Mouse (Mus musculus) forebrain, embryonic 16.5 days (tissue): ENCODE results near the gene Fut1. TPM values are rescaled to one million over a fixed set of nuclear protein-coding genes. Genes with fewer than 3 reads are reported as not detected.

Source experiments
- ATAC-seq: fragments of 200-750 bp; cut with Nextera tagmentation; 2 replicates; pipeline ENCODE4 v1.8.0; 2017; ENCODE audit warnings: mild to moderate bottlenecking, moderate library complexity
- H3K27ac ChIP-seq: fragments of 300-500 bp; sonication (generic); 2 replicates; pipeline ENCODE4 v1.5.1; 2014; ENCODE audit warnings: low read length, control low read depth
- H3K27me3 ChIP-seq: fragments of 300-500 bp; sonication (generic); replicated peaks from 2 replicates; pipeline ENCODE4 v1.6.1; 2014; ENCODE audit warnings: low read length; ENCODE audit not compliant: control insufficient read depth, insufficient read depth
- H3K36me3 ChIP-seq: fragments of 300-500 bp; sonication (generic); 2 replicates; pipeline ENCODE4 v1.6.1; 2014; ENCODE audit not compliant: control insufficient read depth, insufficient read depth
- H3K4me1 ChIP-seq: fragments of 300-500 bp; sonication (generic); replicated peaks from 2 replicates; pipeline ENCODE4 v1.6.1; 2014; ENCODE audit warnings: low read length; ENCODE audit not compliant: control insufficient read depth, insufficient read depth
- H3K4me2 ChIP-seq: fragments of 300-500 bp; sonication (generic); 2 replicates; pipeline ENCODE4 v1.6.1; 2014; ENCODE audit warnings: mild to moderate bottlenecking, low read length, control low read depth
- H3K4me3 ChIP-seq: fragments of 300-500 bp; sonication (generic); replicated peaks from 2 replicates; pipeline ENCODE4 v1.5.1; 2014; ENCODE audit warnings: mild to moderate bottlenecking, low read length, control low read depth
- H3K9ac ChIP-seq: fragments of 300-500 bp; sonication (generic); replicated peaks from 2 replicates; pipeline ENCODE4 v1.6.1; 2014; ENCODE audit warnings: low read depth, low read length, control low read depth
- H3K9me3 ChIP-seq: fragments of 300-500 bp; sonication (generic); 2 replicates; pipeline ENCODE4 v1.6.1; 2016; ENCODE audit warnings: low read length; ENCODE audit not compliant: control insufficient read depth
- WGBS: fragments of 180-500 bp; shearing (Covaris S2); extraction: QIAGEN DNeasy Blood & Tissue Kit; methylation state at CpG from one replicate; pipeline ENCODE4 v1.1.7; 2014; 5-methylcytosine and 5-hydroxymethylcytosine counted together
- polyA plus RNA-seq: library from polyadenylated mRNA; unstranded; fragments of >200 nt; fragmentation: Nextera tagmentation; extraction: Ambion mirVana; gene quantifications from 2 replicates; pipeline ENCODE4 v1.2.1, GENCODE M21; 2015

The Fut1 gene
- polyA plus RNA-seq, 1 experiment from 2014 or later, result not detected

DNA sequence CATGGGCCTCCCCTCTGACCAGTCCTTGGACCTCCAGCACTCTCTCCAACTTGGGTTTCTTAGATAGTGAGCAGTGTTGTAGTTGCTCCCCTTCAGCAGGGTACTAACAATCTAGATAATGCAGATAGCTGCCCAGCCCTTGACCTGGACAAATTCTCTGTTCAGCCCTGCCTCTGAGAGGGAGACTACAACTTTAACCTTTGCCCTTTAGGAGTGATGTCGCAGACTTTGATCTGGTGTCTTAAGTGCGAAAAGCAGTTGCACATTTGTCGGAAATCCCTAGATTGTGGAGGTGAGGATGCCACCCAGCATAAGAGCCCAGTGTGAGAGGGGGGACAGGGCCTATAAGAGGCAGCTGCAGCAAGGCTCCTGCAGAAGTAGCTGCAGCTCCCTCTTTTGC, 7.6 kb downstream of the Fut1 start:
- WGBS, result 85% methylated on average over 3 of the region's 3 CpGs
- ATAC-seq, result no peak
- Histone ChIP-seq H3K4me2 (no peak overlapping the region), H3K27me3 (no peaks in the 10 kb centered on the region), H3K27ac (no peak overlapping the region), H3K9ac (no peak overlapping the region), H3K9me3 (no peaks in the 10 kb centered on the region), H3K4me1 (peaks cover 8% of the 10 kb centered on the region; the same call in 1 of the 2 replicates), H3K4me3 (no peak overlapping the region), H3K36me3 (no peaks in the 10 kb centered on the region)

GRCm38 (mm10) chr7:45625481-45625880, 8.4 kb downstream of the Fut1 start:
- Histone ChIP-seq H3K4me3 (no peak overlapping the region), H3K4me1 (peaks cover 8% of the 10 kb centered on the region; the same call in 1 of the 2 replicates), H3K9me3 (no peaks in the 10 kb centered on the region), H3K36me3 (no peaks in the 10 kb centered on the region), H3K4me2 (no peak overlapping the region), H3K27ac (no peak overlapping the region), H3K27me3 (no peaks in the 10 kb centered on the region), H3K9ac (no peak overlapping the region)
- ATAC-seq, result no peak
- WGBS, result 91% methylated on average over 8 of the region's 8 CpGs

DNA sequence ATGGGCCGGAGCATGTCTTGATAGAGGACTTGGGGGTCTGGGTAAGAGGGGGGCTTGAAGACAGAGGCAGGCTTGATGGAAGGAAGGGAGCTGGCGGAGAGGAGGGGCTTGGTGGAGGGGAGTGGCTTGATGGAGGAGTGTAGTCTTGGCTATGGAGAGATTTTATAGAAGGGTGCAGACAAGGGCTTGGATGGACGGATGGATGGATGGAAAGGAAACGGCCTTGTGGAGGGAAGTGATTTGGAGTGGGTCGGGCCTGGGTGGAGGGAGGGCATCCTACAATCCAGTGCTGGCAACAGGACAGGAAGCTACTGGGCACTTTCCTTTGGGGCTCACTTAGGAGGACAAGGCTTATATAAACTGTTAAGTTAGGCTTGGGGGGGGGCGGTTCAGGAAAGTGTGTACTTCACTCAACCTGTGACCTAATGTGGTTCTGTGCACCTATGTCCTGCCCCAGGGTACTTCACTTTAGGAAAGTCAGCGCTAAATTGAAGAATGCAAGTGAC, 9.5 kb downstream of the Fut1 start:
- no peaks in the 10 kb centered on the region for H3K36me3 ChIP-seq
- no peaks in the 10 kb centered on the region for H3K9me3 ChIP-seq
- no peaks in the 10 kb centered on the region for H3K27me3 ChIP-seq
- 91% methylated on average over 7 of the region's 7 CpGs for WGBS
- no peak for ATAC-seq
- no peak overlapping the region for H3K27ac ChIP-seq
- no peak overlapping the region for H3K4me3 ChIP-seq
- no peak overlapping the region for H3K4me2 ChIP-seq
- H3K4me1 ChIP-seq, result peaks cover 8% of the 10 kb centered on the region; the same call in 1 of the 2 replicates
- no peak overlapping the region for H3K9ac ChIP-seq

DNA sequence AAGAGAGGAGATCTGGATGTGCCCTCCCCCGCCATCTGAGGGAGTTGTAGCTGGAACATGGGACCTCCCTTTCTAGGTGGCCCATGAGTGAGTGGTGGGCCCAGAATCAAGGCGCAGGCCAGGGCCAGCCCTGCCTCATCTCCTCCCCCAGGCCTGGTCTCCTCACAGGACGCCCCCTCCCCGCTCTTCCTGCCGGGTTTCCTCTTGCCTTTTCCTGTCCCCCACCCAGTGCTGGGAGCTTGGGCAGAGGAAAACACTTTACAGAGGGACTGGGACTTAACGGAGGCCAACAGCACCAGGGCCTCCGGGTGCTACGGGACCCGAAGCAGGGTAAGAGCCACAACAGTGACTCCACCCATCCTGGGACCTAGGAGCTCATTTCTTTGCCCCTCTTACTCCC, 10.2 kb downstream of the Fut1 start, which contains the start of gene Rasip1:
Rasip1 (plus strand) TSS at position 228 of the 400 bp plus-strand sequence.
- Histone ChIP-seq H3K4me1 (peaks cover 9% of the 10 kb centered on the region; the same call in 1 of the 2 replicates), H3K36me3 (no peaks in the 10 kb centered on the region), H3K27me3 (no peaks in the 10 kb centered on the region; the same call in 1 of the 2 replicates), H3K9ac (peak within 1 kb of the TSS; percentile 84), H3K4me2 (peak within 1 kb of the TSS; percentile 91), H3K27ac (peak within 1 kb of the TSS; percentile 85), H3K9me3 (no peaks in the 10 kb centered on the region), H3K4me3 (peak within 1 kb of the TSS; percentile 61)
- WGBS, result 93% methylated on average over 9 of the region's 9 CpGs
- ATAC-seq, result no peak

DNA sequence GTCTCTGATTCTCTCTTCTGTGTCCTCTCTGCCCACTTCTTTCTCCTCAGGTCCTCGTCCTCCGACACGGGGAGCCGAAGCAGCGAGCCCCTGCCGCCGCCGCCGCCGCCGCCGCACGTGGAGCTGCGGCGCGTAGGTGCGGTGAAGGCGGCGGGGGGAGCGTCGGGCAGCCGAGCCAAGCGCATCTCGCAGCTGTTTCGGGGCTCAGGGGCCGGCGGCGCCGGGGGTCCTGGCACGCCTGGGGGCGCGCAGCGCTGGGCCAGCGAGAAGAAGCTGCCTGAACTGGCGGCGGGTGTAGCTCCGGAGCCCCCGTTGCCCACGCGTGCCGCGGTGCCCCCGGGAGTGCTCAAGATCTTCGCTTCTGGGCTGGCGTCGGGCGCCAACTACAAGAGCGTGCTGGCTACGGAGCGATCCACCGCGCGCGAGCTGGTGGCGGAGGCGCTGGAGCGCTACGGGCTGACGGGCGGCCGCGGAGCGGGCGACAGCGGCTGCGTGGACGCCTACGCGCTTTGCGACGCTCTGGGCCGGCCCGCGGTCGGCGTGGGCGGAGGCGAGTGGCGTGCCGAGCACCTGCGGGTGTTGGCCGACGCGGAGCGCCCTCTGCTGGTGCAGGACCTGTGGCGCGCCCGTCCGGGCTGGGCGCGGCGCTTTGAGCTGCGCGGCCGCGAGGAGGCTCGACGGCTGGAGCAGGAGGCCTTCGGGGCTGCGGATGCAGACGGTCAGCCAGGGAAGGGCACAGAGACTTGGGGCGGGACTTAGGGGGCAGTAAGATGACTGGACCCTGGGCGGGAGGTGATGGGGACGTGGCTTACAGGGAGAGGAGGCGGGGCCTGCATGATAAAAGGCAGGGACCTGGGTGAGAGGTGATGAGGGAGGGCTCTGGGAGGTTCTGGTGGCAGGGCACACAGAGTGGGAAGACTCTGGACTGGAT, 11.5 kb downstream of the Fut1 start:
- H3K9ac ChIP-seq, result peak overlapping the region; percentile 84
- no peaks in the 10 kb centered on the region; the same call in 1 of the 2 replicates for H3K27me3 ChIP-seq
- H3K4me2 ChIP-seq, result peak overlapping the region; percentile 91
- no peaks in the 10 kb centered on the region for H3K36me3 ChIP-seq
- WGBS, result under 1% methylated on average over 105 of the region's 105 CpGs
- peak; percentile 84 for ATAC-seq
- peaks cover 14% of the 10 kb centered on the region for H3K4me1 ChIP-seq
- H3K4me3 ChIP-seq, result peak overlapping the region; percentile 61
- peak overlapping the region; percentile 85 for H3K27ac ChIP-seq
- no peaks in the 10 kb centered on the region for H3K9me3 ChIP-seq

GRCm38 (mm10) chr7:45630064-45630907, 13.2 kb downstream of the Fut1 start:
- 72% methylated on average over 23 of the region's 23 CpGs for WGBS
- no peak for ATAC-seq
- Histone ChIP-seq H3K9ac (no peak overlapping the region), H3K4me3 (no peak overlapping the region), H3K36me3 (no peaks in the 10 kb centered on the region), H3K27ac (no peak overlapping the region), H3K4me2 (no peak overlapping the region), H3K4me1 (peaks cover 14% of the 10 kb centered on the region), H3K27me3 (no peaks in the 10 kb centered on the region; the same call in 1 of the 2 replicates), H3K9me3 (no peaks in the 10 kb centered on the region)

- H3K27me3 ChIP-seq, result no peaks in the 10 kb centered on the region; the same call in 1 of the 2 replicates
- H3K27ac ChIP-seq, result no peak overlapping the region
- H3K9ac ChIP-seq, result peak overlapping the region; percentile 49
- H3K9me3 ChIP-seq, result no peaks in the 10 kb centered on the region
- H3K4me2 ChIP-seq, result peak overlapping the region; percentile 43
- H3K4me3 ChIP-seq, result peak overlapping the region; percentile 3; the same call in 1 of the 2 replicates
- 9% methylated on average over 35 of the region's 35 CpGs for WGBS
- H3K4me1 ChIP-seq, result peaks cover 14% of the 10 kb centered on the region
- H3K36me3 ChIP-seq, result no peaks in the 10 kb centered on the region; the same call in 1 of the 2 replicates
- ATAC-seq, result no peak
Measured at GRCm38 (mm10) chr7:45632499-45632898, 15.4 kb downstream of the Fut1 start.

- Histone ChIP-seq H3K9me3 (no peaks in the 10 kb centered on the region), H3K27ac (no peak overlapping the region), H3K36me3 (no peaks in the 10 kb centered on the region; the same call in 1 of the 2 replicates), H3K27me3 (no peaks in the 10 kb centered on the region; the same call in 1 of the 2 replicates), H3K4me3 (no peak overlapping the region), H3K4me1 (peaks cover 10% of the 10 kb centered on the region), H3K4me2 (no peak overlapping the region), H3K9ac (no peak overlapping the region)
- WGBS, result 88% methylated on average over 11 of the region's 11 CpGs
- no peak for ATAC-seq
Measured at GRCm38 (mm10) chr7:45634946-45635681, 18.0 kb downstream of the Fut1 start.
